Mouse (Mus musculus): ENCODE measurements at regions not wholly inside any gene's neighbourhood (a gene's known extent, or its start where the extent isn't known, plus 50 kb on each side); places are given as distances from the start of the nearest gene placed in this dataset.

- ATAC-seq (ENCODE audit: low FRiP score) (no peak), DNase-seq (ENCODE audit: low spot score) (no peak)
- Histone ChIP-seq H3K27me3 (ENCODE audit: control insufficient read depth, insufficient read depth, low read length) (no peaks in the 10 kb centered on the region), H3K4me2 (replicated peaks) (no peak overlapping the region), H3K4me1 (replicated peaks; ENCODE audit: control insufficient read depth, insufficient read depth, low read length) (no peaks in the 10 kb centered on the region), H3K9me3 (ENCODE audit: control insufficient read depth, low read length) (no peaks in the 10 kb centered on the region), H3K36me3 (replicated peaks; ENCODE audit: control insufficient read depth, insufficient read depth) (no peaks in the 10 kb centered on the region), H3K9ac (no peak overlapping the region), H3K27ac (no peak overlapping the region), H3K4me3 (replicated peaks; ENCODE audit: low read length) (no peak overlapping the region)
- 43% methylated on average over 6 of the region's 6 CpGs for WGBS
These were observed 128.9 kb upstream of the Itga4 start for GRCm38 (mm10) chr2:79126170-79126879.

- DNase-seq (ENCODE audit: low spot score): no peak
- 89% methylated on average over 6 of the region's 6 CpGs for WGBS
- Histone ChIP-seq H3K27me3 (ENCODE audit: control insufficient read depth, insufficient read depth, low read length) (no peaks in the 10 kb centered on the region), H3K27ac (no peak overlapping the region), H3K36me3 (replicated peaks; ENCODE audit: control insufficient read depth, insufficient read depth) (no peaks in the 10 kb centered on the region), H3K4me1 (replicated peaks; ENCODE audit: control insufficient read depth, insufficient read depth, low read length) (no peaks in the 10 kb centered on the region), H3K9me3 (ENCODE audit: control insufficient read depth, low read length) (no peaks in the 10 kb centered on the region), H3K9ac (no peak overlapping the region), H3K4me2 (replicated peaks) (no peak overlapping the region), H3K4me3 (replicated peaks; ENCODE audit: low read length) (no peak overlapping the region)
- no peak for ATAC-seq (ENCODE audit: low FRiP score)
These were observed 128.1 kb upstream of the Itga4 start for GRCm38 (mm10) chr2:79126996-79127741.

- H3K4me2 ChIP-seq (replicated peaks): no peak overlapping the region
- no peaks in the 10 kb centered on the region for H3K27me3 ChIP-seq (ENCODE audit: control insufficient read depth, insufficient read depth, low read length)
- ATAC-seq (ENCODE audit: low FRiP score): no peak
- no peak overlapping the region for H3K4me3 ChIP-seq (replicated peaks; ENCODE audit: low read length)
- H3K9me3 ChIP-seq (ENCODE audit: control insufficient read depth, low read length): no peaks in the 10 kb centered on the region
- WGBS: 94% methylated on average over 1 of the region's 1 CpGs
- H3K9ac ChIP-seq: no peak overlapping the region
- no peaks in the 10 kb centered on the region for H3K36me3 ChIP-seq (replicated peaks; ENCODE audit: control insufficient read depth, insufficient read depth)
- DNase-seq (ENCODE audit: low spot score): no peak
- no peaks in the 10 kb centered on the region for H3K4me1 ChIP-seq (replicated peaks; ENCODE audit: control insufficient read depth, insufficient read depth, low read length)
- no peak overlapping the region for H3K27ac ChIP-seq
These were observed 127.4 kb upstream of the Itga4 start for GRCm38 (mm10) chr2:79127822-79128221.

GRCm38 (mm10) chr2:79130660-79131059 lies 124.6 kb upstream of the Itga4 start:
- H3K36me3 ChIP-seq (replicated peaks; ENCODE audit: control insufficient read depth, insufficient read depth): no peaks in the 10 kb centered on the region
- no peaks in the 10 kb centered on the region for H3K27me3 ChIP-seq (ENCODE audit: control insufficient read depth, insufficient read depth, low read length)
- ATAC-seq (ENCODE audit: low FRiP score) (no peak), DNase-seq (ENCODE audit: low spot score) (no peak)
- H3K27ac ChIP-seq: no peak overlapping the region
- H3K9ac ChIP-seq: no peak overlapping the region
- 97% methylated on average over 7 of the region's 7 CpGs for WGBS
- no peaks in the 10 kb centered on the region for H3K9me3 ChIP-seq (ENCODE audit: control insufficient read depth, low read length)
- no peak overlapping the region for H3K4me3 ChIP-seq (replicated peaks; ENCODE audit: low read length)
- no peak overlapping the region for H3K4me2 ChIP-seq (replicated peaks)
- no peaks in the 10 kb centered on the region for H3K4me1 ChIP-seq (replicated peaks; ENCODE audit: control insufficient read depth, insufficient read depth, low read length)

- no peaks in the 10 kb centered on the region for H3K27me3 ChIP-seq (ENCODE audit: control insufficient read depth, insufficient read depth, low read length)
- H3K4me3 ChIP-seq (replicated peaks; ENCODE audit: low read length): no peak overlapping the region
- no peaks in the 10 kb centered on the region for H3K36me3 ChIP-seq (replicated peaks; ENCODE audit: control insufficient read depth, insufficient read depth)
- H3K4me2 ChIP-seq (replicated peaks): no peak overlapping the region
- no peak overlapping the region for H3K9ac ChIP-seq
- no peak for ATAC-seq (ENCODE audit: low FRiP score)
- DNase-seq (ENCODE audit: low spot score): no peak
- no peak overlapping the region for H3K27ac ChIP-seq
- 86% methylated on average over 2 of the region's 2 CpGs for WGBS
- no peaks in the 10 kb centered on the region for H3K9me3 ChIP-seq (ENCODE audit: control insufficient read depth, low read length)
- H3K4me1 ChIP-seq (replicated peaks; ENCODE audit: control insufficient read depth, insufficient read depth, low read length): no peaks in the 10 kb centered on the region
These were observed 124.0 kb upstream of the Itga4 start for GRCm38 (mm10) chr2:79131235-79131634.

GRCm38 (mm10) chr2:79131743-79132517 lies 123.3 kb upstream of the Itga4 start:
- Histone ChIP-seq H3K9ac (no peak overlapping the region), H3K4me3 (replicated peaks; ENCODE audit: low read length) (no peak overlapping the region), H3K27ac (no peak overlapping the region), H3K4me1 (replicated peaks; ENCODE audit: control insufficient read depth, insufficient read depth, low read length) (no peaks in the 10 kb centered on the region), H3K27me3 (ENCODE audit: control insufficient read depth, insufficient read depth, low read length) (no peaks in the 10 kb centered on the region), H3K4me2 (replicated peaks) (no peak overlapping the region), H3K9me3 (ENCODE audit: control insufficient read depth, low read length) (no peaks in the 10 kb centered on the region), H3K36me3 (replicated peaks; ENCODE audit: control insufficient read depth, insufficient read depth) (no peaks in the 10 kb centered on the region)
- WGBS: 75% methylated on average over 5 of the region's 5 CpGs
- ATAC-seq (ENCODE audit: low FRiP score): no peak
- no peak for DNase-seq (ENCODE audit: low spot score)

GRCm38 (mm10) chr2:79132518-79132845 lies 122.7 kb upstream of the Itga4 start:
- ATAC-seq (ENCODE audit: low FRiP score) (no peak), DNase-seq (ENCODE audit: low spot score) (no peak)
- Histone ChIP-seq H3K27ac (no peak overlapping the region), H3K27me3 (ENCODE audit: control insufficient read depth, insufficient read depth, low read length) (no peaks in the 10 kb centered on the region), H3K4me1 (replicated peaks; ENCODE audit: control insufficient read depth, insufficient read depth, low read length) (no peaks in the 10 kb centered on the region), H3K9ac (no peak overlapping the region), H3K9me3 (ENCODE audit: control insufficient read depth, low read length) (no peaks in the 10 kb centered on the region), H3K4me2 (replicated peaks) (no peak overlapping the region), H3K4me3 (replicated peaks; ENCODE audit: low read length) (no peak overlapping the region), H3K36me3 (replicated peaks; ENCODE audit: control insufficient read depth, insufficient read depth) (no peaks in the 10 kb centered on the region)
- WGBS: 61% methylated on average over 3 of the region's 3 CpGs

- no peak overlapping the region for H3K4me2 ChIP-seq (replicated peaks)
- 86% methylated on average over 5 of the region's 5 CpGs for WGBS
- ATAC-seq (ENCODE audit: low FRiP score) (no peak), DNase-seq (ENCODE audit: low spot score) (no peak)
- no peak overlapping the region for H3K27ac ChIP-seq
- H3K36me3 ChIP-seq (replicated peaks; ENCODE audit: control insufficient read depth, insufficient read depth): no peaks in the 10 kb centered on the region
- no peaks in the 10 kb centered on the region for H3K27me3 ChIP-seq (ENCODE audit: control insufficient read depth, insufficient read depth, low read length)
- H3K4me1 ChIP-seq (replicated peaks; ENCODE audit: control insufficient read depth, insufficient read depth, low read length): no peaks in the 10 kb centered on the region
- no peaks in the 10 kb centered on the region for H3K9me3 ChIP-seq (ENCODE audit: control insufficient read depth, low read length)
- no peak overlapping the region for H3K9ac ChIP-seq
- no peak overlapping the region for H3K4me3 ChIP-seq (replicated peaks; ENCODE audit: low read length)
These were observed 120.9 kb upstream of the Itga4 start for GRCm38 (mm10) chr2:79134281-79134680.

GRCm38 (mm10) chr2:79135986-79136385 lies 119.2 kb upstream of the Itga4 start:
- 90% methylated on average over 2 of the region's 2 CpGs for WGBS
- H3K27me3 ChIP-seq (ENCODE audit: control insufficient read depth, insufficient read depth, low read length): no peaks in the 10 kb centered on the region
- ATAC-seq (ENCODE audit: low FRiP score) (no peak), DNase-seq (ENCODE audit: low spot score) (no peak)
- H3K27ac ChIP-seq: no peak overlapping the region
- no peak overlapping the region for H3K4me3 ChIP-seq (replicated peaks; ENCODE audit: low read length)
- H3K4me2 ChIP-seq (replicated peaks): no peak overlapping the region
- H3K9me3 ChIP-seq (ENCODE audit: control insufficient read depth, low read length): no peaks in the 10 kb centered on the region
- no peak overlapping the region for H3K9ac ChIP-seq
- no peaks in the 10 kb centered on the region for H3K4me1 ChIP-seq (replicated peaks; ENCODE audit: control insufficient read depth, insufficient read depth, low read length)
- no peaks in the 10 kb centered on the region for H3K36me3 ChIP-seq (replicated peaks; ENCODE audit: control insufficient read depth, insufficient read depth)
